Mouse (Mus musculus) erythroblast, adult 5-6 weeks (primary cell): ENCODE data around the gene Cuedc1. TPM values are rescaled to one million over a fixed set of nuclear protein-coding genes. Genes with fewer than 3 reads are reported as not detected.
"Not testable (repeated sequence)": the region's sequence is repeated elsewhere in the genome, so short reads cannot be mapped to it uniquely, and the experiment has no call there.

ENCODE experiments used
- ATAC-seq: replicated peaks from 2 replicates; pipeline ENCODE4 v1.8.0; 2016; ENCODE audit warnings: moderate number of reproducible peaks, mild to moderate bottlenecking, moderate TSS enrichment, inconsistent platforms; ENCODE audit not compliant: poor library complexity, low FRiP score, severe bottlenecking
- total RNA-seq, 2 experiments: library from RNA; stranded (forward) in 1 of 2; stranded (reverse) in 1 of 2; fragments of 150-400 nt in 1 of 2; fragments of 200-764, 138-1000 nt in 1 of 2; gene quantifications; 2 replicates each; pipeline versions ENCODE4 v1.2.3 to v1.2.4; 2015 to 2017; ENCODE audit warnings: low replicate concordance in 2 of 2

The Cuedc1 gene
- total RNA-seq, 2 experiments from 2014 or later, result not detected

DNA sequence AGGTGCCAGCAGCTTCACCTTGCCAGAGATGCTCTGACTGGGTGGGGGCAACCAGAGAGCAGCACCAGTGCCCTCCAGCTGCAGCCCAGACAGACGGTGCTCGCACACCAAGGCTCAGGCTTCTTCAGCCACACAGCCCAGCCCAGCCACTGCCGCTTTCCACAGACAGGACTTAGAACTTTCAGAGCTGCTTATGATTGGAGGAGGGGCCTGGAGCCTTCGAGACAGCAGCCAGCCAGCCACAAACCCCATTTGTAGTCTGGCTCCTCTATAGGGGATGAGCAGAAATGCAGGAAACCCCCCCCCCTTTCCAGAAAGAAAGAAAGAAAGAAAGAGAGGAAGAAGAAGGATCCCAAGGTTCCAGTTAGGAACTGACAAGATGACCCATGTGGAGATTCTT is 94.7 kb downstream of the Cuedc1 start:
- ATAC-seq, result no peak

DNA sequence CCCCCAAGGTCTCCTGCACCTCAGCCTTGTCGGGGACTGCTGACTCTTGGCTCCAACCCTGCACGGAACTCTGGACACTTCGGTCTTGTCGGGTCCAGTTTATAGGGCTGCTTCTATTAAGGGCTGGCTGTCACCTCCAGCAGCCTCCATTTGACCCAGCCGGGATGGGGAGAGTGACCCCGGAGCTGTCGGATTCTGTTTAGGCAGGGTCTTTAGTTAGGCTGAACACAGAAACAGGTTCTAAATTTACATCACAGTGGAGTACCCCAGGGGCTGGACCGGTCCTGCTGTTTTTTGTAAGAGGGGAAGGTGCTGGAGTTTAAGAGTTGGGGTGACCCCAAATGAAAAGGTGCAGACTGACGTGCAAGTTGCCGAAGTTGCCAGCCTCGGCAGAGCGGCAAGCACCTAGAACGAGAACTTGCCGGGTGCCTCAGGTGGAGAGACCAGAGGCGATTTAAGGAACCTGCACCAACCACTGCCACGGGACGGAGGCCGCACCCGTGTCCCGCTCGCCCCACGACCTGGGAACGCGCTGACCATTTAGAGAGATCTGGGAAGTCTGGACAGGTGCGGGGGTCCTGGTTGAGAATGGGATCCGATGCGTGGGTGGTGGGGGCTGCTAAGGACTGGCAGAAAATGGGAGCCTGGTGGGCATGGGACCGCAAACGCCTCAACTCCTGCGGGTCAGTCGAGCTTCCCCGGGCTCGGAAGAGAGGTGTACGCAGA is 95.4 kb downstream of the Cuedc1 start:
- no peak for ATAC-seq

DNA sequence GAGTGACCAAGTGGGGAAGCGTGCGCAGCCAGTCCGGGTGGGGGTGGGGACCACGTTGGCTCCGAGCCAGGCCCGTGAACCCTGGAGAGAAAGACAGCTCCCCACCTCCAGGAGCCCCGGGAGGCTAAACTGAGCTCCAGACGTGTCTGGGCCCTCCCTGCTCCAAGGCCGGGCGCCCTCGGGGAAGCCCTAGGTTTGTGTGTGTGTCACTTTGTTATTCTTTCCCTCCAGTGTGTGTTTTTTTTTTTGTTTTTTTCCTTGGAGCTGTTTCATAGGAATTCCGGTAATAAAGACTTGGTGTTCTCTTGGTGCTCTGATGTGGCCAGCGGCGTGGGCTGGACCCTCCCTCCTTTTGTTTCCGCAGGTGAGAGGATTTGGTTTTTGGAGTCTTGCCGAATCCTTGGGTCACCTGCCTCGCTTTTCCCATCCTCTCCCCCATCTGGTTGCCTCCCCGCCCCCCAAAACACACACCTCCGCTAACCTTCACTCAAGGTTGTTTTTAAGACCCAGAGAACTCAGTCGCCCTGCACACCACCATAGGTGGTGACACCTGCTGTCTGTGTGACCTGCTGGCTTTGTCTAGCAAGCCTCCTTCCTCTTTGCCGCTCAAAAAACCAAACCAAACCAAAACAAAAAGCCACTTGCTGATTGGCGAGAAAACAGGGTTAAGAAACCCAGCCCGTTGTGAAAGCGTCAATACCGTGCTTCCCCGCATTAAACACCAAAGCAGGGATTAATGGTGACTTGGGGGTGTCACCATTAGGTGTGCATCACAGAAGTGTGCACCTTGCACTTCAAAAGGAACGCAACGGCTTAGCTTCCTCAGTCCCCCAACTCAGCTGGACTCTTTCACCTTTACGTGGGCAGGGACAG is 96.2 kb downstream of the Cuedc1 start:
- ATAC-seq, result no peak

DNA sequence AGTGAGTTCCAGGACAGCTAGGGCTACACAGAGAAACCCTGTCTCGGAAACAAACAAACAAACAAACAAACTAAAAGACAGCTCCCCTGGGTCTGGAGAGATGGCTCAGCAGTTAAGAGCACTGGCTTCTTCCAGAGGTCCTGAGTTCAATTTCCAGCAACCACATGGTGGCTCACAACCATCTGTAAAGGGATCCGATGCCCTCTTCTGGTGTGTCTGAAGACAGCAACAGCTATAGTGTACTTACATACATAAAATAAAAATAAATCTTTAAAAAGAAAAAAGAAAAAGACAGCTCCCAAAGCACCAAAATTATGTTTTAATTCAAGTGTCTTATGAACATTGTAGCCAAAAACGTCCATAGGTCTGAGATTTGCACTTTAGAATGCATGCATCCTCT is 97.8 kb downstream of the Cuedc1 start:
- not testable (repeated sequence) for ATAC-seq

- no peak for ATAC-seq
Measured at GRCm38 (mm10) chr11:88197153-88197576, 99.3 kb downstream of the Cuedc1 start.

GRCm38 (mm10) chr11:88198223-88198622 is 100.4 kb downstream of the Cuedc1 start:
- no peak for ATAC-seq

GRCm38 (mm10) chr11:88201172-88201571 is 103.3 kb downstream of the Cuedc1 start:
- no peak for ATAC-seq

DNA sequence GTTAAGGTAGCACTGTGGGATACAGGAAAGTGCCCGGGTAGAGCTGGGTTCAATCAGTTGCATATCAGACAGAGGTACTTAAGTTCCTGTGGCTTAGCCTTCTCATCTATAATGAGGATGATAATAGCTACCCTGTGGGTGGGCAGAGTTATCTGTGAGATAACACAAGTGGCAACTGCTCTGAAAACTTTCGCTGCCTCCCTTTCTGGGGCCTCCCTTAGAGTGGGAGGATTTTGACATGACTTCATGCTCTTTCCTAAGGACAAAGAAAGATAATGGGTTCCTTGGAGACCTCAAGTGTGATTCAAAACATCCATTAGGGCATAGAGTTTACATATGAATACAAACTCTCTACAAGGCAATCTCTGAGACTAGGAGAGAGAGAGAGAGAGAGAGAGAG is 104.2 kb downstream of the Cuedc1 start:
- ATAC-seq, result no peak

- ATAC-seq, result peak; percentile 91
Measured at GRCm38 (mm10) chr11:88203712-88204532, 106.1 kb downstream of the Cuedc1 start, which contains the start of gene Mrps23. Gene Mrps23, plus strand, starts transcription at chr11:88204388.

DNA sequence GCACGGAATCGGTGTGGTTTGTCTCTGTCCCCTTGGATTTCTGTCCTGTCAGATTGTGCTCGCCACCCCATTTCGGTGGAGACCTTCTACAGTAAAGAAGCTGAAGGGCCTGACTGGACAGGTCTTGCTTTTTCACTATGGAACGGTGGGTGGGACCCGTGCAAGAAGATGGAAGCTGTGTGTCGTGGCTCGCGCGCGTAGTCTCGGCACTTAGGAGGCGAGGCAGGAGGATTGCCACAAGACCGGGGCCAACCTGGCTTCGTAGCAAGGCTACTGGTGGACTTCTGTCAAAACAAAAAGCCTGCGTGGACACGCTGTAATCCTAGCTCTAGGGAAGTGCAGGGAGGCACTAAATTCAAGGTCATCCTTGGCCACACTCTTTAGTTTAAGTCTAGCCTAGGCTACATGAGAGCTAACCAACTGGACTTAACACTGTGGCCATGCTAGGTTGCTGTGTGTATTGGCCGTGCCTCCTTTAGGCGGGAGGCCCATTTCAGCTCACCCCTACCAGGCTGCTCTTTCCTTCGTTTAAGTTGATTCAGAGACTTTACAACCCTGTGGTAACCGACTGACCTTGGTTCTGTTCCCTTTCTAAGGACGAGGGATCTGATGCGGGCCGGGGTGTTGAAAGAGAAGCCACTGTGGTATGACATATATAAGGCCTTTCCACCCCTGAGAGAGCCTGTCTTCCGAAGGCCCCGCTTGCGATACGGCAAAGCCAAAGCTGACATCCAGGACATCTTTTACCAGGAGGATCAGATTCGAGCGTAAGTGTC is 106.9 kb downstream of the Cuedc1 start:
- ATAC-seq, result peak; percentile 58

DNA sequence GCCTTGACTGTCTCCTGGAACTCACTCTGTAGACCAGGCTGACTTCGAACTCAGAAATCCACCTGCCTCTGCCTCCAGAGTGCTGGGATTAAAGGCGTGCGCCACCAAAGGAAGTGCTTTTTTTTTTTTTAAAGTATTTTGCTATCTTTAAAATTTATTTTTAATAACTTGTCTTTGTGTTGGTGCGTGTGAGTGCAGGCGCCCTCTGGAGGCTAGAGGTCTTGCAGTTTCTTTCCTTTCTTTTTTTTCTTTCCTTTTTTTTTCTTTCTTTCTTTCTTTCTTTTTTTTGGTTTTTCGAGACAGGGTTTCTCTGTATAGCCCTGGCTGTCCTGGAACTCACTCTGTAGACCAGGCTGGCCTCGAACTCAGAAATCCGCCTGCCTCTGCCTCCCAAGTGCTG is 108.7 kb downstream of the Cuedc1 start:
- not testable (repeated sequence) for ATAC-seq

DNA sequence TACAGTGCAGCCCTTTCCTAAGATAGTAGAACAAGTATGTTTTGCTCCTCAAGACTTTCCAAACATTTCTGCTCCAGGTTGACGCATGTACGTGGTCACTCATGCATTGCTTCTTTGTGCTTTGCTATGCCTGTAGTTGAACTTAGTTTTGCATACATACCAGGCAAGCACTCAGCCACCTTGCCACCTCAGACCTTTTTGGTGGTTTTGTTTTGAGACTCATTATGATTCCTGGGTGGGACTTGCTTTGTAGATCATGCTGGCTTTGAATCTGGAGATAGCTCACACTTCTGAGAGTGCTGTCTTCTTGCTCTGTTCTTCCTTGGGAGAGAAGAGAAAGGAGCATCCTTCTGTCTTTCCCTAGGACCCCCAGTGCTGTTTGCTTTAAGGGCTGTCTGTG is 109.8 kb downstream of the Cuedc1 start:
- ATAC-seq, result no peak

DNA sequence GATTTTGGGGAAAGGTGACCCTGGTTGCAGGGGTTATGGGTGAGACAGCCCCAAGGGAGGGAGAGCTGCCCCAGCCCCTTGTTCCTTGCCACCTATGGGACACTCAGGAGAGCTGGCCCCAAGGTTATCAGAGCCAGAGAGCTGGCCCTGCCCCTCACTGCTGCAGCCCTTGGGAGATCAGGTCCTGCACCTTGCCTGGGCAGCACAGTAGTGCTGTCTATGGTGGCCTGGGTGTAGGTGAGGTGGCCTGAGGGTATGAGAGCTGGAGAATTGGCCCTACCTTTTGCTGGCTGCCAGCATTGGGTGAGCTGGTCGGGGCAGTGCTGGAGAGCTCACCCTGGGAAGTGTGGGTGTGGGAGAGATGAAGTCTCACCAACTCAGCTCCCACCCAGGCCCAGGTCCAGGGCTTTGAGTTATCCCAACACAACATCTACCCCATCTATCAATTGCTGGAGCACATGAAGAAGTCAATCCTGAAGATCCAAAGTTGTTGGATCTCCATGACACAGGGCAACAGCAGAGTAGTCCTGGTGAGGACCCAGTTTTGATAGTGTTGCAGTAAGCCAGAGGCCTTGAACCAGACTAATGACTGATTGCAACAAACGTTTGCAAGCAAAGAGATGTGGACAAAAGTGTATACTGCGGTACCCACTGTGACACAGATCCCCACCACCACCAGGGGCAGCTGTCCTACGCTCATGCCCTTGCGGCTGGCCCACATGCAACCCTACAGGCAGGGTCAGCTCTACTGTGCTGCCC is 114.1 kb downstream of the Cuedc1 start:
- no peak for ATAC-seq

DNA sequence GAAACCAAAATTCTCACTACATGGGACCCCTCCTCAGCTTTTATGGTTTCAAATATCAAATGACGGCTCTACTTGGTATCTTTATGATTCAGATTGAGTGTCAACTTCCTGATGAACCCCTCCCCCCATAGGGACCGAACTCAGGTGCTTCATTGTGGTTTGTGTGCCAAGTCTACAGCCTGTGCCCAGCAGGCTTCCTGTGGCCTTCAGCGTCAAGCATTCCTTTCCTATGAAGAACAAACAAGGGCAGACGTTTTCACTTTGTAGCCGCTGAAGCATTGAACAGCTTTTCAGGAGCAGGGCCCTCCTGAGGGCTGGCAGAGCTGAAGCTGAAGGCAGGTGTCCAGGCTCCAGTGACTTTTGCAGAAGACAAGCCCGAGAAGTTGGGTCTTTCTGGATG is 115.9 kb downstream of the Cuedc1 start:
- no peak for ATAC-seq

DNA sequence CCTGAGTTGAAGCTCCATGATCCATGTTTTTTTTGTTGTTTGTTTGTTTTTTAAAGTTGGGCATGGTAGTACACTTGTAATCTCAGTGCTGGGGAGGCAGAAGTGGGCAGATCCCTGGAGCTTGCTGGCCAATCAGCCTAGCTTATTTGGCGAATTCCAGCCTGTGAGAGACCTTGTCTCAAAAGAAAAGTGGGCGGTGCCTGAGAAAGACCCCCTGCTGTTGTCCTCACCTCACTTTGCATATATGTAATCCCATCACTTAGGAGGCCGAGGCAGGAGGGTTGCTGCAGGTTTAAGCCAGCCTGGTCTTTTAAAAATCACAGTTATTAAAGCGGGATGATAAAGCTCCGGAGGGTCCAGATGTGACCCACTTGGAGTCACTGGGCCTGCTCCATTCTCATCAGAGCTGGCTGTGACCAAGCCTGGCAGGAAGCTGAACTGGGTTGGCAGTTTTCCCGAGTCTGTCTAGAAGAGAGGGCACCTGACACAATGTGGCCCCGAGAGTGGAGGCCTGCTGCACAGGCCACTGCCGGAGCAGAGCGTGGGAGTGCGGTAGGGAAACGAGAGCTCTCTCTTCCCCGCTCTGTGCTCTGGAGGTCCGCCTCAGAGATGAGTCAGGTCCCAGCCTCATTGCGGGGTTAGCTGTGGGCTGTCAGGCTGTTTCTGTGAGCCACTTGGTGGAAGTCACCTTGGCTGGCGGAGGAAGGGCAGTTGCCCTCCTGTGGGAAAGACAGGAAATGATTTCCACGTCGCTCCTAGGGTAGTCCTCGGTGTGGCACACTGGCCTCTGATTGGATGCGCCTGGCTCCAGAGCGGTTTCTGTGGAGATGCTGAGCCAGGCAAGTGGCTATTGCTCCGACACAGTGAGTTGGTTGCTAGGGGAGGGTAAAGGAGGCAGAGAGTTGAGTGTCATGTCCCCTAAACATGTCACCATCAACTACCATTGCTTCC is 117.3 kb downstream of the Cuedc1 start:
- no peak for ATAC-seq

- peak; percentile 48; the same call in 1 of the 2 replicates for ATAC-seq
Measured at GRCm38 (mm10) chr11:88216231-88216685, 118.4 kb downstream of the Cuedc1 start.

GRCm38 (mm10) chr11:88218155-88218554 is 120.3 kb downstream of the Cuedc1 start:
- ATAC-seq, result no peak
